Mouse (Mus musculus): Measurements from ENCODE around the gene Prkci. TPM values are rescaled to one million over a fixed set of nuclear protein-coding genes. Genes with fewer than 3 reads are reported as not detected.

Gene Prkci
- polyA plus RNA-seq, 1 experiment from 2014 or later, result 37.1 TPM

DNA sequence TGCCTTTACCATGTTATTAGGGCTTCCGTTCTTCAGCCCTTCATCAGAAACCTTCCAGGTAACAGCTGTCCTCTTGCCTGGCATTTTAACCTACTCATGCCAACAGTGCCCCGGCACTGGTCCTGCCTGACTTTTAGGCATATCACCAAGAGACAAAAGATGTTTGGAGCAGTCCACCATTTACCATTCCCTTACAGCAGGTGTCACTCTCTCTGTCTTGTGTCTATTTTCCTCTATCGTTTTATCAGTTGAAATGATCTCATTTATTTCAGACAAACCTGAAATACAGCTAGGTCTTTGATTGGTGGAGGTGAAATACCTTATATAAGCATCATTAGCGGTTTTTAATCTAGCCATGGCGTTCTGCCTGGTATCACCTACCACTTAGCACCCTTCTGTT, 53.5 kb downstream of the Prkci start:
- H3K9me3 ChIP-seq (ENCODE audit: low read length), result no peaks in the 10 kb centered on the region
- H3K4me3 ChIP-seq (ENCODE audit: low read depth, low read length), result no peak overlapping the region
- H3K4me2 ChIP-seq (replicated peaks; ENCODE audit: low read depth, low read length), result no peak overlapping the region
- H3K27ac ChIP-seq (ENCODE audit: low read length), result no peak overlapping the region
- no peak for DNase-seq (ENCODE audit: low spot score)
- H3K4me1 ChIP-seq (ENCODE audit: insufficient read depth, low read depth, low read length), result no peaks in the 10 kb centered on the region
- no peak overlapping the region for H3K9ac ChIP-seq (replicated peaks; ENCODE audit: low read depth)
- ATAC-seq, result no peak
- no peak for TF ChIP-seq CTCF (IDR thresholded peaks at IDR 0.05)
- TF ChIP-seq EP300 (IDR thresholded peaks at IDR 0.05), result no peak
- H3K27me3 ChIP-seq (replicated peaks; ENCODE audit: insufficient read depth, low read length), result no peaks in the 10 kb centered on the region
- H3K36me3 ChIP-seq (ENCODE audit: insufficient read depth, low read length), result peaks cover 11% of the 10 kb centered on the region
- 85% methylated on average over 5 of the region's 5 CpGs for WGBS

DNA sequence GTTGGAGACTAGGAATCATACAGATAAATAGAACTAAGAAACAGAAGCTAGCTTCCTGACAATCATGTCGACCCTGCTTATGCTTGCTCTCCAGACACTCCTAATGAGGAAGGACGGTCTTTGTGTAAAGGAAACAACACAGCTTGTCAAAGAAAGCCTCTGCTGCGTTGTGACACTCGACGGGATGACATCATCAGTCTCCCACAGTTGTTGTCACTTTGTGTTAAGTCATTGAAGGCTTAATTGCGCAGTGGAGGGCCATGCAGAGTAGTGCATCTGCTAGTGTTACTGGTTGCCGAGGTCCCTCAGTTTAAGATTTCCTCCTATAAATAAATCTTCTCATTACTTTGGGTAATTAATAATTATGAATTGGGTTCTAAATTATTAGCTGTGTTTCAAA, 54.8 kb downstream of the Prkci start:
- no peak for ATAC-seq

GRCm38 (mm10) chr3:31051730-31052129, 56.2 kb downstream of the Prkci start:
- ATAC-seq, result no peak
- Histone ChIP-seq H3K36me3 (ENCODE audit: insufficient read depth, low read length) (peaks cover 10% of the 10 kb centered on the region), H3K4me1 (ENCODE audit: insufficient read depth, low read depth, low read length) (no peaks in the 10 kb centered on the region), H3K4me3 (ENCODE audit: low read depth, low read length) (no peak overlapping the region), H3K27ac (ENCODE audit: low read length) (no peak overlapping the region), H3K9ac (replicated peaks; ENCODE audit: low read depth) (no peak overlapping the region), H3K27me3 (replicated peaks; ENCODE audit: insufficient read depth, low read length) (no peaks in the 10 kb centered on the region), H3K4me2 (replicated peaks; ENCODE audit: low read depth, low read length) (no peak overlapping the region), H3K9me3 (ENCODE audit: low read length) (no peaks in the 10 kb centered on the region)
- 88% methylated on average over 9 of the region's 9 CpGs for WGBS
- TF ChIP-seq CTCF (IDR thresholded peaks at IDR 0.05), result no peak
- no peak for TF ChIP-seq EP300 (IDR thresholded peaks at IDR 0.05)
- DNase-seq (ENCODE audit: low spot score), result no peak

More for the DNA sequence above, 54.8 kb downstream of the Prkci start:
- no peak for TF ChIP-seq CTCF (IDR thresholded peaks at IDR 0.05)
- TF ChIP-seq EP300 (IDR thresholded peaks at IDR 0.05), result no peak
- Histone ChIP-seq H3K27ac (ENCODE audit: low read length) (no peak overlapping the region), H3K9me3 (ENCODE audit: low read length) (no peaks in the 10 kb centered on the region), H3K27me3 (replicated peaks; ENCODE audit: insufficient read depth, low read length) (no peaks in the 10 kb centered on the region), H3K9ac (replicated peaks; ENCODE audit: low read depth) (no peak overlapping the region), H3K4me3 (ENCODE audit: low read depth, low read length) (no peak overlapping the region), H3K4me2 (replicated peaks; ENCODE audit: low read depth, low read length) (no peak overlapping the region), H3K4me1 (ENCODE audit: insufficient read depth, low read depth, low read length) (no peaks in the 10 kb centered on the region), H3K36me3 (ENCODE audit: insufficient read depth, low read length) (peaks cover 10% of the 10 kb centered on the region)
- WGBS, result 65% methylated on average over 7 of the region's 7 CpGs
- no peak for DNase-seq (ENCODE audit: low spot score)

- Histone ChIP-seq H3K4me3 (ENCODE audit: low read depth, low read length) (no peak overlapping the region), H3K27ac (ENCODE audit: low read length) (no peak overlapping the region)
- no peak for TF ChIP-seq CTCF (IDR thresholded peaks at IDR 0.05)
- TF ChIP-seq EP300 (IDR thresholded peaks at IDR 0.05), result no peak
Measured at GRCm38 (mm10) chr3:31053191-31053590, 57.6 kb downstream of the Prkci start.

DNA sequence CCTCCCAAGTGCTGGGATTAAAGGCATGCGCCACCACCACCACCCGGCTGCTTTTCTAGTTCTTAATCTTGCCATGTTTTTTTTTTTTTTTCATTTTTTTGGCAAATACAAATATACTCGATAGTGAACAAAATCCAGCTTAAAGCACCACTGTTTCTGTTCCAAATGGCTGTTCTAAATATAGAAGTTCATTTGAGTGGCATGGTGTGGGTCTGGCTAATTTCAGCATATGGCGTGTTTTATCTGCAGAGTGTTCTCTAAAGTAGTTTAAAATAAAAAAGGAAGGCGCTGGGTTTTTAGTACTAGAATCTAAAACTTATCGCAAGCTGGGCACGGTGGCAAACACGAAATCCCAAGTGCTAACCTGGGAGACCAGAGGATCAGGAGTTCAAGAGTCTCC, 59.3 kb downstream of the Prkci start:
- no peaks in the 10 kb centered on the region for H3K27me3 ChIP-seq (replicated peaks; ENCODE audit: insufficient read depth, low read length)
- no peaks in the 10 kb centered on the region for H3K9me3 ChIP-seq (ENCODE audit: low read length)
- H3K4me1 ChIP-seq (ENCODE audit: insufficient read depth, low read depth, low read length), result no peaks in the 10 kb centered on the region
- TF ChIP-seq CTCF (IDR thresholded peaks at IDR 0.05), result no peak
- no peak for TF ChIP-seq EP300 (IDR thresholded peaks at IDR 0.05)
- no peak overlapping the region for H3K27ac ChIP-seq (ENCODE audit: low read length)
- no peaks in the 10 kb centered on the region; the same call in 1 of the 2 replicates for H3K36me3 ChIP-seq (ENCODE audit: insufficient read depth, low read length)
- no peak overlapping the region for H3K9ac ChIP-seq (replicated peaks; ENCODE audit: low read depth)
- H3K4me3 ChIP-seq (ENCODE audit: low read depth, low read length), result no peak overlapping the region
- no peak for ATAC-seq
- H3K4me2 ChIP-seq (replicated peaks; ENCODE audit: low read depth, low read length), result no peak overlapping the region
- no peak for DNase-seq (ENCODE audit: low spot score)
- 81% methylated on average over 8 of the region's 8 CpGs for WGBS

More at GRCm38 (mm10) chr3:31053191-31053590, 57.6 kb downstream of the Prkci start:
- H3K4me2 ChIP-seq (replicated peaks; ENCODE audit: low read depth, low read length), result no peak overlapping the region
- H3K27me3 ChIP-seq (replicated peaks; ENCODE audit: insufficient read depth, low read length), result no peaks in the 10 kb centered on the region
- ATAC-seq, result no peak
- 93% methylated on average over 9 of the region's 9 CpGs for WGBS
- no peak overlapping the region for H3K9ac ChIP-seq (replicated peaks; ENCODE audit: low read depth)
- DNase-seq (ENCODE audit: low spot score), result no peak
- peaks cover 9% of the 10 kb centered on the region; the same call in 1 of the 2 replicates for H3K36me3 ChIP-seq (ENCODE audit: insufficient read depth, low read length)
- H3K9me3 ChIP-seq (ENCODE audit: low read length), result no peaks in the 10 kb centered on the region
- no peaks in the 10 kb centered on the region for H3K4me1 ChIP-seq (ENCODE audit: insufficient read depth, low read depth, low read length)

DNA sequence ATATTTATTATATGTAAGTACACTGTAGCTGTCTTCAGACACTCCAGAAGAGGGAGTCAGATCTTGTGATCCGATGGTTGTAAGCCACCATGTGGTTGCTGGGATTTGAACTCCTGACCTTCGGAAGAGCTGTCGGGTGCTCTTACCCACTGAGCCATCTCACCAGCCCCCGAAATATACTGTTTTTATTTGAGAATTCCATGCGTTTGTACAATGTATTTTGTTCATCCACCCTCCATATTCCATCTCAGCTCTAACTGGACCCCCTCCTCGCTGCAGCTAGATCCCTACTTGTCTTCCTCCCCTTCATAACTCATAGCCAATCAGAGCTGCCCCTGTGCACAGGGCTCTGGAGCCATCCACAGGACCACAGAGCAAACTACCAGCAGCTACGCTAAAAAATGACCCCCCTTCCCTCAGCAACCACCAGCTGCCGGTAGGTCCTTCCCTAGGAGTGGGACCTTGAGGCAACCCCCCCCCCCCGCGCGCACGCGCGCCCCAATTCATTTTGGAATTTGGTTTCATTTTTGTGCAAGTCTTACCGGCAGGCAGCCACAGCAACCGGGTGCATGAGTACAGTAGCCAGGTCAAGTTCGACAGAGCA, 60.6 kb downstream of the Prkci start:
- no peak overlapping the region for H3K27ac ChIP-seq (ENCODE audit: low read length)
- H3K4me2 ChIP-seq (replicated peaks; ENCODE audit: low read depth, low read length), result peak overlapping the region; percentile 64
- peak overlapping the region; percentile 51 for H3K4me3 ChIP-seq (ENCODE audit: low read depth, low read length)
- no peaks in the 10 kb centered on the region for H3K4me1 ChIP-seq (ENCODE audit: insufficient read depth, low read depth, low read length)
- no peaks in the 10 kb centered on the region for H3K27me3 ChIP-seq (replicated peaks; ENCODE audit: insufficient read depth, low read length)
- DNase-seq (ENCODE audit: low spot score), result peak; percentile 75
- H3K9ac ChIP-seq (replicated peaks; ENCODE audit: low read depth), result no peak overlapping the region
- no peaks in the 10 kb centered on the region; the same call in 1 of the 2 replicates for H3K36me3 ChIP-seq (ENCODE audit: insufficient read depth, low read length)
- ATAC-seq, result peak; percentile 73
- 16% methylated on average over 16 of the region's 17 CpGs for WGBS
- H3K9me3 ChIP-seq (ENCODE audit: low read length), result no peaks in the 10 kb centered on the region
- peak; percentile 31 for TF ChIP-seq CTCF (IDR thresholded peaks at IDR 0.05)
- TF ChIP-seq EP300 (IDR thresholded peaks at IDR 0.05), result no peak; the same call in 1 of the 2 replicates

All from lung, postnatal 0 days (tissue).